Mouse (Mus musculus) heart, postnatal 0 days (tissue): ENCODE results near the gene D17Wsu92e.

Experiments
- CTCF ChIP-seq: IDR thresholded peaks from 2 replicates; pipeline ENCODE4 v1.5.1; 2016; ENCODE audit warnings: antibody characterized with exemption, control low read depth, low read depth
- EP300 ChIP-seq: IDR thresholded peaks from 2 replicates; pipeline ENCODE4 v1.6.1; 2016; ENCODE audit warnings: antibody characterized with exemption, low read depth

DNA sequence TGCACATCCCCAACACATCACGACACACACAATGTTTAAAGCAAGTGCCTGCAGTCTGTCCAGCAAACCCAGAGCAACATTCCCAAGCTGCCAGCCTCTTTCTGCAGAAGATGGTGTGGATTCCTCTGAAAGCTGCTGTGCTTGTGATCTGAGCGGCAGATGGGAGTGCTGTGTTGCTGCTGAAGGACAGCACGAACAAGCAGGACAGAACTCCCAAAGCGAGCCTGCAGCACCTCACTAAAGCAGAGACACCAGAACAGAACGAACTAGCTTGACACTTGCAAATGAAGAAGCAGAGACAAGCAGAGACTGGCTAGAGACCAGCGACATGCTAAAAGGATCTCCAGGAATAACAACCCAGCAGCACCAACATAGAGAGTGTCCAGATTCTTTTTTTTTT lies 48.8 kb downstream of the D17Wsu92e start:
- no peak for TF ChIP-seq CTCF
- TF ChIP-seq EP300, result no peak
